Mouse (Mus musculus) midbrain, embryonic 15.5 days (tissue): ENCODE results near the gene Art3. TPM values are rescaled to one million over a fixed set of nuclear protein-coding genes. Genes with fewer than 3 reads are reported as not detected.

Experiments used
- ATAC-seq: fragments of 200-750 bp; cut with Nextera tagmentation; replicated peaks from 2 replicates; pipeline ENCODE4 v1.8.0; 2017; ENCODE audit warnings: moderate TSS enrichment
- H3K27ac ChIP-seq: fragments of 300-500 bp; sonication (generic); 2 replicates; pipeline ENCODE4 v1.5.1; 2015; ENCODE audit warnings: mild to moderate bottlenecking, inconsistent platforms
- H3K27me3 ChIP-seq: fragments of 300-500 bp; sonication (generic); replicated peaks from 2 replicates; pipeline ENCODE4 v1.6.1; 2015; ENCODE audit warnings: inconsistent platforms
- H3K36me3 ChIP-seq: fragments of 300-500 bp; sonication (generic); replicated peaks from 2 replicates; pipeline ENCODE4 v1.6.1; 2015; ENCODE audit warnings: inconsistent platforms
- H3K4me1 ChIP-seq: fragments of 300-500 bp; sonication (generic); 2 replicates; pipeline ENCODE4 v1.6.1; 2015; ENCODE audit warnings: inconsistent platforms
- H3K4me2 ChIP-seq: fragments of 300-500 bp; sonication (generic); 2 replicates; pipeline ENCODE4 v1.6.1; 2015; ENCODE audit warnings: inconsistent platforms, mild to moderate bottlenecking, moderate library complexity
- H3K4me3 ChIP-seq: fragments of 300-500 bp; sonication (generic); 2 replicates; pipeline ENCODE4 v1.5.1; 2015; ENCODE audit warnings: mild to moderate bottlenecking, inconsistent platforms
- H3K9ac ChIP-seq: fragments of 300-500 bp; sonication (generic); 2 replicates; pipeline ENCODE4 v1.6.1; 2015; ENCODE audit warnings: mild to moderate bottlenecking, inconsistent platforms
- H3K9me3 ChIP-seq: fragments of 300-500 bp; sonication (generic); 2 replicates; pipeline ENCODE4 v1.6.1; 2016; ENCODE audit warnings: inconsistent platforms
- WGBS: fragments of 180-500 bp; shearing (Covaris S2); methylation state at CpG from one replicate; pipeline ENCODE4 v1.1.7; 2015; ENCODE audit warnings: mixed read lengths; 5-methylcytosine and 5-hydroxymethylcytosine counted together
- polyA plus RNA-seq: library from polyadenylated mRNA; unstranded; fragments of >200 nt; fragmentation: Nextera tagmentation; extraction: Ambion mirVana; gene quantifications from 2 replicates; pipeline ENCODE4 v1.2.1, GENCODE M21; 2015

The Art3 gene
- polyA plus RNA-seq, 1 experiment from 2014 or later, result 5.5 TPM

DNA sequence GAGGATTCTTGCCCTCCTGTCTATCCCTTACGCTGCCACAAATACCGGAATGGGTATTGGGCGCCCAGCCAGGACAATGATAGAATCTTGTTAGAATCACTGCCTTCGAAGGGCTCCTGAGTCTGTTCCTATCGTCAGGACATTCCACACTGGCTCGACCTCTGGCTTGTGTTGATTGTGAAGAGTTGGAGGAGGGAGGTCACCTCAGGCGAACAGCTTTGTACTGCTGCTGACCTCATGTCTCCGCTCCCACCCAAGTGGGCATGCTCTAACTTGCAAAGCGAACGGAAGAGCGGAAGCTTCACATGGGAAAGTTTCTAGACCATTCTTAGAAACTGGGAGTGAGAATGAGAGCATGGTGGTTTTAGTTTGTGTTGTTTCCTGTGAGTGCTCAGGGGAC is 55.8 kb downstream of the Art3 start:
- WGBS, result 76% methylated on average over 11 of the region's 11 CpGs
- H3K36me3 ChIP-seq, result no peaks in the 10 kb centered on the region
- no peak for ATAC-seq
- no peak overlapping the region for H3K4me3 ChIP-seq
- no peak overlapping the region for H3K27ac ChIP-seq
- H3K4me2 ChIP-seq, result no peak overlapping the region
- H3K9ac ChIP-seq, result no peak overlapping the region
- peaks cover 3% of the 10 kb centered on the region; the same call in 1 of the 2 replicates for H3K4me1 ChIP-seq
- H3K27me3 ChIP-seq, result peaks cover 10% of the 10 kb centered on the region
- no peaks in the 10 kb centered on the region for H3K9me3 ChIP-seq

DNA sequence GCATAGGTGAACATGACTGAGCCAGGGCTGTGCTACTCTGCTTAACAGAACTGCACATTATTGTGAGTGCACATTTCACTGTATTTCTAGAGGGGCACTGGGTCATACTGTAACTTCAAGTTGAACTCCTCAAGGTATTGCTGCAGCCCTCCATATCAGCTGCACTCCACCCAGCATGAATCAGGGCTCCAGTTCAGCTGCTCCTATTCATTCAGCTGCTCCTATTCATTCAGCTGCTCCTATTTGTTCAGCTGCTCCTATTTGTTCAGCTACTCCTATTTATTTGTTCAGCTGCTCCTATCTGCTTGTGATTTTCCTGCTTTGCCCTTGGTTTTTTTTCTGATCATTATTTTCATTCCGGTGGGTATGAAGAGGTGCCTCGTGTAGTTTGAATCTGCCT is 58.4 kb downstream of the Art3 start:
- Histone ChIP-seq H3K27ac (no peak overlapping the region), H3K4me2 (no peak overlapping the region), H3K9me3 (no peaks in the 10 kb centered on the region), H3K27me3 (peaks cover 21% of the 10 kb centered on the region), H3K4me3 (no peak overlapping the region), H3K4me1 (peaks cover 3% of the 10 kb centered on the region; the same call in 1 of the 2 replicates), H3K9ac (no peak overlapping the region), H3K36me3 (no peaks in the 10 kb centered on the region)
- WGBS, result 61% methylated on average over 2 of the region's 2 CpGs
- ATAC-seq, result no peak

DNA sequence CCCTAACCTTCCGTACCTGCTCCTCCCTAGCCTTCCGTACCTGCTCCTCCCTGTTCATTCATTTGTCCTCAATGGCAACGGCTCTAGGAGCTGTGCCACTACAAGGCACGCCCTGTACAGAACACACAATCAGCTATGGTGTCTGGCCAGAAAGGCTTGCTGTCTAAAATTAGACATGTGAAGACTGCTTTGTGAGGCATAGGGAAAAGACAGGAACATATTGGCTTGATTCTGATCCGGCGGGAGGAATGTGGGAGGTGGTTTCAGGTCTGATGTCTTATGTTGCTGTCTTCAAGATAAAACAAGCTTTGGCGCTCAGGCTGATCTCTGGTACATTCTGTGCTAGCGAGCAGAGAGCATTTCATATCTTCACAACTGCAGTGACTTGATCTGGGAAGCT is 59.0 kb downstream of the Art3 start:
- Histone ChIP-seq H3K36me3 (no peaks in the 10 kb centered on the region), H3K9me3 (no peaks in the 10 kb centered on the region), H3K4me3 (no peak overlapping the region), H3K4me1 (peaks cover 3% of the 10 kb centered on the region; the same call in 1 of the 2 replicates), H3K27ac (no peak overlapping the region), H3K4me2 (no peak overlapping the region), H3K27me3 (peaks cover 21% of the 10 kb centered on the region), H3K9ac (no peak overlapping the region)
- 82% methylated on average over 8 of the region's 8 CpGs for WGBS
- no peak for ATAC-seq

DNA sequence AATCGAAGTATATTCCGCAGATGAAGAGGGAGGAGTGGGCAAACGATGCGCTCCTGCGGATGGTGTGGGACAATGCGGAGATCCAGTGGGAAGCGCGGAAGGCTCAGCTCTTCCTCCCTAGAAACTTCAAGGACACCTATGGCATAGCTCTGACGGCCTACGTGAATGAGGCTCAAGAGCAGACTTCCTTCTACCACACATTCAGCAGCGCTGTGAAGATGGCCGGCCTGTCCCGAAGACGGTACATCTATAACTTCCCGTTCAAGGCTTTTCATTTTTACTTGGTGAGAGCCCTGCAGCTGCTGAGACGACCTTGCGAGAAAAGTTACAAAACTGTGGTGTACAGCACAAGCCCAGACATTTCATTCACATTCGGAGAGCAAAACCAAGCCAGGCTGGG is 60.9 kb downstream of the Art3 start:
- Histone ChIP-seq H3K36me3 (no peaks in the 10 kb centered on the region), H3K4me2 (peak overlapping the region; percentile 41), H3K4me3 (peak overlapping the region; percentile 9), H3K4me1 (peaks cover 3% of the 10 kb centered on the region; the same call in 1 of the 2 replicates), H3K27ac (no peak overlapping the region), H3K9me3 (no peaks in the 10 kb centered on the region), H3K27me3 (peaks cover 21% of the 10 kb centered on the region), H3K9ac (no peak overlapping the region)
- ATAC-seq, result no peak
- WGBS, result 42% methylated on average over 18 of the region's 18 CpGs

DNA sequence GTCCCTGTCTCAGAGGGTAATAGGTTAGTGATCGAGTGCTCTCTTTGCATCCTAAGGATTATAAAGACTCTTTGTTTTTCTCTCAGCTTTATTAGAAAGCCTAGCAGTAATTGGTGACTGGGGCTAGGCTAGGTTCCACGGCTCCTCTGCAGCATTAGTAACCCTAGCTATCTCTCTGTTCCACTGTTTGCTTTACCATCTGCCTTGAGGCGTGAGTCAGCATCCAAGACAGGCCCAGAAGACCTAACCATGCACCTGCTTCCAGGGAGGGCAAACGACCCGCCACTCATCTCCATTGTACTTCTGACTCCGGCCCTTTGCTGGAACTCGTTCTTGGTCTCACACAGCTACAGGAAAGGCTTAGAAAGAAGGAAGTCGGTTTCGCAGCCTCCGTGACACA is 62.2 kb downstream of the Art3 start:
- ATAC-seq, result no peak
- Histone ChIP-seq H3K9me3 (no peaks in the 10 kb centered on the region), H3K27me3 (peaks cover 21% of the 10 kb centered on the region), H3K27ac (no peak overlapping the region), H3K4me1 (peaks cover 3% of the 10 kb centered on the region; the same call in 1 of the 2 replicates), H3K4me3 (no peak overlapping the region), H3K36me3 (no peaks in the 10 kb centered on the region), H3K9ac (no peak overlapping the region), H3K4me2 (no peak overlapping the region)
- 71% methylated on average over 10 of the region's 10 CpGs for WGBS

DNA sequence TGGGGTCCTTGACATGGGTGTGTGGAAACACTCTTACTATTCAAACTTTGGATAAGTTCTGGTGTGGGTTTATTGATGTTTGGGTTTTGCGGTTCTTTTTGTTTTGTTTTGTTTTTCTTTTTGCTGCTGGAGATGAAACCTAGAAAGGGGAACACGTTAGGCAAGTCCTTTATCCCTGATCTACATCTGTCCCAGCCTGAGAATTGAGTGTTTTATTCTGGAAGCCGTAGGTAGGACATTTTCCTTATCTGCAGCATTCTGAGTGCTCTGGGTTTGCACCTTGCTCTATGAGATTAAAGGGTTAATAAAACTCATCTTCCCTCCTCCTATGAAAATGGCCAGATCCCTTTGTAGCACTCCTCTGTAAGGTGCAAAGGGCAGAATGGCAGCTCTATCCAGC is 64.1 kb downstream of the Art3 start:
- WGBS, result 81% methylated on average over 3 of the region's 3 CpGs
- H3K9ac ChIP-seq, result no peak overlapping the region

DNA sequence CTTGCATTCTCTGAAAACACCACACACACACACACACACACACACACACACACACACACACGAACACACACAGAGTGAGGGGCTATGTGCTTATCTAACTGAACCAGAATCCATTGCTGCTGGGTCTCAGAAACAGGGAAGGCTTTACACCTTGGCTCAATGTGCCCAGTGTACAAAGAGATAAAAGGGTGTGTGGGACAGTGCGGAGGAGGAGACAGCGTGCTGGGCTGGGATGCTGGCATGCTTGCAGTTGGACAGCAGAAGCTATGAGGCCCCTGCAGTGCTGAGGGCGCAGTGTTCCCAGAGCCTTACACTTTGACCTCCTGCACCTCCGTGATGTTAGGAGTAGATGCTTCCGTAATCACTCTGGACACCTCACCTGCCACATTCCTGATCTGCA is 64.8 kb downstream of the Art3 start:
- no peak for ATAC-seq
- Histone ChIP-seq H3K9ac (no peak overlapping the region), H3K27ac (no peak overlapping the region), H3K4me3 (no peak overlapping the region), H3K4me2 (no peak overlapping the region), H3K27me3 (peaks cover 17% of the 10 kb centered on the region), H3K36me3 (no peaks in the 10 kb centered on the region), H3K4me1 (peaks cover 3% of the 10 kb centered on the region; the same call in 1 of the 2 replicates), H3K9me3 (no peaks in the 10 kb centered on the region)
- 89% methylated on average over 6 of the region's 6 CpGs for WGBS

More for the DNA sequence above, 64.1 kb downstream of the Art3 start:
- H3K27ac ChIP-seq, result no peak overlapping the region
- ATAC-seq, result no peak
- no peaks in the 10 kb centered on the region for H3K36me3 ChIP-seq
- H3K27me3 ChIP-seq, result peaks cover 21% of the 10 kb centered on the region
- peaks cover 3% of the 10 kb centered on the region; the same call in 1 of the 2 replicates for H3K4me1 ChIP-seq
- H3K4me2 ChIP-seq, result no peak overlapping the region
- H3K4me3 ChIP-seq, result no peak overlapping the region
- no peaks in the 10 kb centered on the region for H3K9me3 ChIP-seq

DNA sequence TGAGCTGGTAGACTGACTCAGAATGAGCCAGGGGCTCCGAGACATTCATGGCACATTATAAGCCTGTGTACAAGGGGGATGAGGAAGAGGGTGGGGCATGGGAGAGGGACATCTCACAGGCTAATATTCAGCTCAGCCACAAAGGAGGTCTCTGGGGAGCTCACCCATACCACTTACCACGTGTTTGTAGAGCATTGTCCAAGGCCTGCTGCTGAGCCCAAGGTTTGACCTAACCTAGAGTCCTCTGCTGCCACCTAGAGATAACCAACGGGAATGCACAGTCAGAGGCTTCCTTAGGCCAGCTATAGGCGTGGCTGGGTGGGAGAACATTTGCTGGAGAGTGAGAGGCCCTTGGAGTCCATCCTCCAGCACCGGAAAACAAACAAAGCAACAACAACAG is 66.5 kb downstream of the Art3 start:
- Histone ChIP-seq H3K36me3 (no peaks in the 10 kb centered on the region), H3K4me2 (no peak overlapping the region), H3K9ac (no peak overlapping the region), H3K4me3 (no peak overlapping the region), H3K27me3 (0 out of 2 replicates have a peak, but pooled peaks cover 10% of the 10 kb centered on the region), H3K4me1 (no peaks in the 10 kb centered on the region), H3K27ac (no peak overlapping the region), H3K9me3 (no peaks in the 10 kb centered on the region)
- peak; percentile 78 for ATAC-seq
- WGBS, result 25% methylated on average over 5 of the region's 5 CpGs

DNA sequence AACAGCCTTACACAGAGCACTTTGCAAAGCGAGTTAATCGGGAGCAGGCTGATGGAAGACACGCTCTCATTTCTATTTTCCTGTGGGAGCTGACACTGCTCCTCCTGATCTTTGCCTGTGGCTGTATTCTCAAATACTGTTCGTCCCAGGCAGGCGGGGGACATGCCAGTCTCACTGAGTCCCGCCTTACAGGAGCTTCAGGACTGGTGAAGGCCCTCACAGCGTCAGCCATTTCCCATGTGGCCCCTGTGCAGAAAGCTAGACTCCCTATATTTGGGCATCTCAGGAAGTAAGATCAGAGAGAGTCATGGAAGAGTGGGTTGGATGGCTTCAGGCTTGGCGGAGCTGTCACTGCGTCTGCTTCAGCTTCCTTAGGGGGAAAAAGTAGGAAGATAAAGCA is 71.2 kb downstream of the Art3 start:
- Histone ChIP-seq H3K9me3 (no peaks in the 10 kb centered on the region), H3K9ac (no peak overlapping the region), H3K36me3 (no peaks in the 10 kb centered on the region), H3K27ac (no peak overlapping the region), H3K4me3 (no peak overlapping the region), H3K27me3 (no peaks in the 10 kb centered on the region), H3K4me2 (no peak overlapping the region), H3K4me1 (no peaks in the 10 kb centered on the region)
- WGBS, result 71% methylated on average over 9 of the region's 9 CpGs
- ATAC-seq, result no peak

DNA sequence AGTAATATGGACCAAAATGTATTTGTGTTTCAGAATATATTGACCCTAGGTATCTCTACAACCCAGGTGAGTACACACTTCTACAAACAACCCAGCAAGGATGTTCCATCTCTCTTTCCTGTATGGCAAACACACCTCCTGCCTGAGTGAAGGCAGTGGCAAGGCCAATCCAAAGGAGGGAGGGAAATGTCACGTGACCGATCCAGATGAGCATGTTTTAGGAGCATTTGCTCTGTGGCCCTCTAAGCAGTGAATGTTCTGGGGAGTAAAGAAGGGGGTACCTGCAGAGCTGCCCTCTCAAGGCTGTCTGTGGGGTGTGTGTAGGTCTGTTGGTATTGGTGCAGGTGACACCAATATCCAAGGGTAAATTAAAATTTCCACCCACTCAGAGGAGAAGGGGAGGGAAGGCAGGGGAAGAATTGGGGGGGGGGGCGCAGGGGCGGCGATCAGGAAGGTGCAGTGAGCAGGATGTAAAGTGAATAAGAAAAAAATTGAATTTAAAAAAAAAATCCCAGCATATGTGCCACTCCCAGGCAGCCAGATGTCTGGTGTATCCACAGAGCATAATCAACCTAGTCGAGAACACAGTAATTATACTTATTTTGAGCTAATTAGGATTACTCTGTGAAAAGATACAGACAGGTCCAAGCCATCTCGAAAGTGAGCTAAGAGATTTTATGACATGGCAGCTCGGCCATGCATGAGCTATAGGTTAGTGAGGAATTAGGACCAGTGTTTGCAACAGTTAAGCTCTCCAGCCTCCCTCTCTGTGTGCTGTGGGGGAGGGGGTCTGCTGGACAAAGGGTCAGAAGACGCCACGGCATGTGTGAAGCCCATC is 72.2 kb downstream of the Art3 start:
- no peaks in the 10 kb centered on the region for H3K9me3 ChIP-seq
- H3K9ac ChIP-seq, result no peak overlapping the region
- H3K27me3 ChIP-seq, result no peaks in the 10 kb centered on the region
- H3K4me2 ChIP-seq, result no peak overlapping the region
- H3K4me1 ChIP-seq, result no peaks in the 10 kb centered on the region
- no peaks in the 10 kb centered on the region for H3K36me3 ChIP-seq
- 55% methylated on average over 10 of the region's 10 CpGs for WGBS
- ATAC-seq, result no peak
- H3K27ac ChIP-seq, result no peak overlapping the region
- no peak overlapping the region for H3K4me3 ChIP-seq

DNA sequence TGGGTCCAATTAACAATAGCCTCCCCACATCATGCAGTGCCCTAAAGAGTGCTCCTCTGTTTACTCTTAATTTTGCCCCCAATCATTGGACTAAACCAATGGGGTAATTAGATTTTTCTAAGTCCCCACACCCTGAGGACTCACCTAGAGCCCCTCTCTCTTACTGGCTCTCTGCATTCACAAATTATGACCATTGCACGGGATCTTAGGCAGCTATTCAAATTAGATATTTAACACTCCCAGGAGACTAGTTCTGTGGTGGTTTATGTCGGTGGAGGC is 72.7 kb downstream of the Art3 start:
- Histone ChIP-seq H3K27me3 (no peaks in the 10 kb centered on the region), H3K9ac (no peak overlapping the region), H3K4me3 (no peak overlapping the region), H3K9me3 (no peaks in the 10 kb centered on the region), H3K4me1 (no peaks in the 10 kb centered on the region), H3K27ac (no peak overlapping the region), H3K4me2 (no peak overlapping the region), H3K36me3 (no peaks in the 10 kb centered on the region)
- ATAC-seq, result no peak
- 23% methylated on average over 2 of the region's 2 CpGs for WGBS

DNA sequence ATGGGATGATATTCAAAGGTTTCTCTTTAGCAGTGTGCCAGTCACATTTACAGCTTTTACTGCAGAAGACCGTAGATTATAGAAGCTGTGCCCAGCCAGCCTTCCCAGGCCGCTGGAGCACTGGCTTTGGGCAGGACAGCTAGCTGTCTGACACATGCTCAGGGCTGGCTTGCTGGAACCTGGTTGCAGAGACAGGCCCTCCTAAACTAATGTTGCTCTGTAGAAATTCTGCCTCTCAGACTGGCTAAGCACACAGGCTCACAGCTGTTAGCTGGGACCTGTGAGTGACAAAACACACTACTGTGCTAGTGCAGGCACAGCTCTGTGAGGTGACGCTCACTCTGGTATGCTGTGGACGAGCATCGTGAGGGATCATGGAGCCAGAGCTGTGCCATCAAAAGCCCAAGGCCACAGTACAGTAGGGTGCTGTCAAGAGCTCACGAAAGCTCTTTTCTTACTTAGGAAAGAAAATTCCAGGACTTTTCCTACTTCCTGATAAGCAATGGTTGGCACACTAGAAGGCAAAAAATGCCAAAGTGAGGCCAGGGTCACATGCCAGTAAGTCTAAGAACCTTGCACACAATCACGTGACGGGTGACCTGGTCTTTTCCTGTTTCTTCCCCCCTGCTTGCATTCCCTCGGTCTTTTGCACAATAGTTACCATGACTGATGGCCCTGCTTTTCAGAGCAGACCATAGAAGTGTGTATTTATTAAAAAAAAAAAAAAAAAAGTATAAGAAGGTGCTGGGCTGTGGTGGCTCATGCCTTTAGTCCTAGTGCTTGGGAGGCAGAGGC is 77.9 kb downstream of the Art3 start:
- no peaks in the 10 kb centered on the region for H3K27me3 ChIP-seq
- H3K4me3 ChIP-seq, result no peak overlapping the region
- H3K9ac ChIP-seq, result no peak overlapping the region
- H3K36me3 ChIP-seq, result 0 out of 2 replicates have a peak, but pooled peaks cover 3% of the 10 kb centered on the region
- no peak overlapping the region for H3K27ac ChIP-seq
- no peaks in the 10 kb centered on the region for H3K9me3 ChIP-seq
- H3K4me1 ChIP-seq, result no peaks in the 10 kb centered on the region
- no peak for ATAC-seq
- WGBS, result 85% methylated on average over 9 of the region's 9 CpGs
- no peak overlapping the region for H3K4me2 ChIP-seq
